Mouse (Mus musculus) gastrocnemius, adult 8-10 months (tissue): ENCODE results near the gene Vps13c. TPM values are rescaled to one million over a fixed set of nuclear protein-coding genes. Genes with fewer than 3 reads are reported as not detected.

ENCODE experiments used
- DNase-seq, 2 experiments: peaks; one replicate each; pipeline ENCODE4 v3.0.0; 2022; ENCODE audit warnings: low spot score in 2 of 2
- total RNA-seq, 4 experiments: library from RNA; stranded (reverse); gene quantifications; 2 replicates each; pipeline ENCODE4 v1.2.4; 2022

The Vps13c gene
- 10 to 100 TPM; 25.9 to 34.4 (median 30.2) TPM for total RNA-seq

DNA sequence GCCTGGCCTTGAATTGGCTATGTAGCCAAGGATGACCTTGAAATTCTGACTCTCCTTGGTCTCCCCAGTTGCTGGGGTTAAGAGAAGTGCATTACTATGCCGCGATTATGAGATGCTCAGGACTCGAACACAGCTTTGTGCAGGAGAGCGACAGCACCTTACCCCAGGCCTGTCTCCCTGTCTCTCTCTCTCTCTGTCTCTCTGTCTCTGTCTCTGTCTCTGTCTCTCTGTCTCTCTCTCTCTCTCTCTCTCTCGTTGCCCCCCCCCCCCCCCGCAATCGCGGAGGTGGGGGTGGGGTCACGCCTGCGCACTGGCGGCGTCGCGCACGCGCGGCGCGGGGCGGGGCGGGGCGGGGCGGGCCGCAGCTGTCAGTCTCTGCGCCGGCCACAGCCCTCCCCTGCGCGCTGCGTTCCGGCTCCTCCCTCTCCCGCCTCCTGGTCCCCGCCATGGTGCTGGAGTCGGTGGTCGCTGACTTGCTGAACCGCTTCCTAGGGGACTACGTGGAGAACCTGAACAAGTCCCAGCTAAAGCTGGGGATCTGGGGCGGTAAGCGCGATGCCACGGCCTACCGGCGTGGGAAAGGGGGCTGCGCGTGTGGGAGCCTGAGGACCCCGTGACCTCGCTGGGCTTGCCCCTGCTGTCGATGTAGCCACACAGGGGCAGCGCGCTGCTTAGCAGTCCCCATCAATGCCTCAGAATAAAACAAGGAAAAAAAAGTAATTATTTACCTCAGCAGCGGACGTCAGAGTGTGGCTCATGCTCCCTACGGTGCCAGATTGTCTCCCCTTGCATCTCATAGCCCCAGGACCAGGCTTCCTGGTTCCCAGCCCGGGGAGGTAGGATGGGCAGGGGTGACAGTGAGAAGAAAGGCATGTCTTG lies at the start of gene Vps13c:
Vps13c (plus strand) TSS at position 416 of the 879 bp plus-strand sequence.
- DNase-seq: peak; percentile 64 to 74

DNA sequence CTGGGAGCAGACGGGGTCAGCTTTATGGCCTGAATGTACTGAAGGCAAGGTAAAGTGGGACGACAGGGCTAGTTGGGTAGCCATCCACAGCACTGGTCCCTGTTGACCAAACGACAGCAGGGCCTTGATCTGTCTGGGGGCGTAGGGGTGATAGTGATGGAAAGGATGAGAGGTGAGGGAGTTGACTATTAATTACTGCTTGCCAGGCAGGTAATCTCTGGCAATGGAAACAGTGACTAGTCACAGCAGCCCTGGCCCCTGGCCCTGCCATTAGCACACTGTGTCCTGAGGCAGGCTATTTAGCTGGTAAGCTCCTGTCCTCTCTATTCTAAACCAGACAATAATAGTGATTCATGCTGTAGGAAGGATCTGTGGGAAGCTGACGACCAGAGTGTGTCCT lies 47.8 kb upstream of the Vps13c start:
- DNase-seq: no peak

DNA sequence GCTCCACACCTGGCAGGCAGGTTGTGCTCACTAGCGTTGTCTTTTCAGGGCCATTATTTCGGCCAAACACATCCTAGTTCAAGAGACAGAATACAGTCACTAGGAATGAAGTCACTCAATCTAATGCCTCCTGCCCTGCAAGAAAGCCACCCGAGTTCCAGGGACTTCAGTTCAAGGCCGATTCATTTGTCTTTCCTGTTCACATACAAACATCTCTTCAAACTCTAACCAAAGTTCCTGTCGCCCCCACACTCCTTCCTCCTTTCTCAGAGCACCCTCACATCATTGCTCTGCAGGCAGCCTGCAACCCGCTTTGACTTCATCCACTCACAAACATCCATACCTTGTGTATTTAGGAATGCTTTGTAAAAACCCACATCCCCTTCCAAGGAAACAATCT lies 46.7 kb upstream of the Vps13c start:
- DNase-seq: no peak

DNA sequence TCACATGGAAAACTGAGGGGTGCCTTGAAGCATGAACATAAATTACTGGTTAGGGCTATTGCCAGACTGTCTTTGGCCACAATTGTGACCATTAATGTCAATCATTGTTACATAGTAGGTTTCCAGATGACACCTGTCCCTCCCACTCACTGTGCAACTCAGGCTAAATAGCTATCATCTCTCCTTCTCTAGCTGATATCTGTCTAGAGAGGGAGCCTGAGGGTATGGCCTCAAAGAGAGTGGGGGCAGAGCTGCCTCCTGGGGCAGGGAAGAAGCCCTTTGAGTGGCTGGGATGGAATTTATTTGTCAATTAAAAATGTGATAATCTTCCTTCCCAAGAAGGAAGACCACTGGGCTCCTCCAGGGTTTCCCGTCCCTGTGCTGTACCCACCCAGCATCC lies 46.0 kb upstream of the Vps13c start:
- no peak for DNase-seq

DNA sequence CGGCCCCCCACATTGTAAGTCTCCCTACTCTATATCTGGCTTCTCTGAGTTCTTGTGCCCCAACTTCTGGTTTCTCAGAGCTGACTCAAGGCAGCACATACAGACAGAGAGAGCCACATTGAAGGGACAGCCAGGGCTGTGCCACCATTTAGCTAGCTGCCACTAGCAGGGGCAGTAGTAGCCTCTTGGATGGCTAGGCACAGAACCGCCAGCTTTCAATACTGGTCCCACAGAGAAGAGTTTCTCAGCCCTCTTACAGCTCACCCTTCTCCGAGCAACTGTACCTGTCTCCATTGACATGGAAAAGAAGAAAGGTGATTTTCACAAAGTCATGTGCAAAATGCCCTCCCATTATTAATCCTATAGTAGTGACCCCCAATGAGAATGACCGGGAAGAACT lies 45.5 kb upstream of the Vps13c start:
- no peak for DNase-seq

DNA sequence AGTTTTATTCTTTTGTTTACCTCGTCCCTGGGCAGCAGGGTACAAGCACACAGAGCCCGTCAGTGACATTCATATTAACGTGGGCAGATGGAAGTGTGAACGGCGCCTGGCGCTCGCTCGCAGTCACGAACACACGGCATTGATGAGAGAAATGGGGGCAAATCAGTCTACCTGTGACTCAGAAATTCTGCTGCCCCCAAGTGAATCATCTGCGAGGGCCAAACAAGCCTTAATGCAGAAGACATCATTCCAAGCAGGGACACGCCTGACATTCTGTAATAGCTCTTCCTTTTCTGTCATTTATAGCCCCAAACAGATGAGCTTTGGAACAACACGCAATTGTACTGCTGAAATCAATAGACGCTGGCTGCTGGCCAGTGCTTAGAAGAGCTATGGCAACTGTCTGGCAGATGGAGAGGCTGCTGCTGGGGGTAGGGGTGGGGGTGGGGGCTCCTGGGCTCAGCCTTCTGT lies 45.0 kb upstream of the Vps13c start:
- no peak for DNase-seq

DNA sequence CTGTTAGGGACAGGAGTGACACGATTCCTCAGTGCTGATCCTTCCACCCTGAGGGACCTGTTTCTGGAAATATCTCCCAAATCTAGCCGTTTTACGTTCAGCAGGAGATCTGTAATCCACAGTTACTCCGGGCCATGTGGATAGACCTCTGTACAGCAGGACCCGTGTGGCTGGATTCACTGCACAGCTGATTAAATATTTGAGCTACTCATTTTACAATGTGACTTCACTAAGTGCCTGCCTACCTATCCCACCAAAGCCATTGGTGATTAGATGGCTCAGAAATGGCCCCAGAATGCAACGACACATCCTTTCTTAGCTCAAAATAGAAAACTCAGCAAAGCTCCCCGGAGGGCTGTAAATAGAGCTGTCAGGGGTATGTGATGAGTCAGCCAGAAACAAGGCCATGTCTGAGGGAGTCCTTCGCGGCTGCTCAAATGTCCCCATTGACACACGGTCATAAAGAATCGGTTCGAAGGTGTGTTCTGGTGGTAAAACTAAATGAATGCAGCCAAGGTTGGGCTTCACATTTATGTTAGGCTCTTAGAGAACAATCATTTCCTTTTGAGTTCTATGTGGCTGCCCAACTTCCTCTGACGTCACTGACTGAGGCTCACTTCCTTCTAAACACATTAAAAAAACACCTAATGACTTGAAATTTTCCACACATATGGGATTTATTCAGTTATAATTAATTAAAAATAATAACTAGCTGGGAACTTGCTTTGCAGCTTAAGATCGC lies 40.9 kb upstream of the Vps13c start:
- no peak for DNase-seq

DNA sequence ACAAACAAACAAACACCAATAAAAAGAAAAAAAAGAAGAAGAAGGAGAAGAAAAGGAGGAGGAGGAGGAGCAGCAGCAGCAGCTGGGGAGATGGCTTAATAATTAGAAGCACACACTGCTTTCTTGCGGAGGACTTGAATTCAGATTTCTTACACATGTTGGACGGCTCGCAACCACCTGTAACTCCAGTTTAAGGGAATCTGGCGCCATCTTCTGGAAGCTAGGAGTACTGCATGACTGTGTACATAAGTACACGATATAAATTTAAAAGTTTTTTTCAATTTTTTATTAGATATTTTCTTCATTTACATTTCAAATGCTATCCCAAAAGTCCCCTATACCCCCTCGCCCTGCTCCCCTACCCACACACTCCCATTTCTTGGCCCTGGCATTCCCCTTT lies 38.0 kb upstream of the Vps13c start:
- peak; percentile 27 to 32 for DNase-seq

DNA sequence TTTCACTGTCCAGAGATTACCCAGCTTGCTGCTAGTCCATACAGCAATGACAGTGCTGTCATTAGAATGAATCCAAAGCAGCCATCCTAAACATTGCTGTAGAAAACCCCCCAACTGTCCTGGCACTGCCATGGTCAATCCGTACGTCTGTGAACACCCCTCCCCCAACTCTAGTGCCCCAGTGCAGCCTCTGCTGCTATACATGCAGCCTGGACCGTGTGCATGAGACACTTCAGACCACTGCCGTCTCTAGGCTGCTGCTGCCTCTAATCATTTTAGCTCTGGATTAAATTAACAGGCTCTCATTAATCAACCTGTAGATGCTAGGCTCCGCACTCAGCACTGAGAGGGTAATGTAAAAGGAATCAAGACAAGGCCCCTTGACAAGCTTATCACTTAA lies 33.2 kb upstream of the Vps13c start:
- DNase-seq: no peak

DNA sequence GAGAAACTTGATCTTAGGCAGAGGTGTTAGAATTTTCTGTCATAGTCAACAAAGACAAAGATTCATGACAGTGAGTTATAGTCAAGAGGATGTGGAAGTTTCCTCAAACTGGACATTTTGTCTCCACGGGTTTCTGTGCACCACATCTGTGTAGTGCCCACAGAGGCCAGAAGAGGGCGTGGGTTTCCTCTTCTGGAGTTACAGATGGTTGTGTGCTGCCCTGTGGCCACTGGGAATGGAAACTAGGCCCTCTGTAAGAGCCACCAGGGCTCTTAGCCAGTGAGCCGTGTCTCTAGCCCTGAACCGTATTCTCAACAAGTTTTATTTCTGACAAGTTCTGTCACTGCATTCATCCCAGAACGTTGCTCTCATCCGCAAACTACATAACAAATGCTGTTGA lies 29.7 kb upstream of the Vps13c start:
- no peak for DNase-seq

DNA sequence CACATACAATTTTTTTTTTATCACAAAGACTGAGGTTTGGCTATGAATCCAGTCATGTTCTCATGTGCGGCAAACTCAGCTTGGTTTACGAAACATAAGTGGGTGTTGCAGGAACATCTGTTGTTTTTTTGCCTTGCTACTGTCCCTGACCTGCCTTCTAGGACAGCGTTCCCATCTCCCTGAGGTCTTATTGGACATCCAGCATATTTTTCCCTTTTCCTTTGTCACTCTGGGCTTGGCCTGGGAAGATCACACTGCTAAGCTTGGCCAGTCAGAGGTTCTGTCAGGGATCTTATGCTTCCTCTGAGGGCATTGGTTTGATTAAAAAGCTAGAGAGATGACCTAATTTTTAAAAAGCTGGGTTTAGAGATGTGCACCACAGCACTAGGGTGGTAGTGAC lies 29.1 kb upstream of the Vps13c start:
- DNase-seq: no peak

DNA sequence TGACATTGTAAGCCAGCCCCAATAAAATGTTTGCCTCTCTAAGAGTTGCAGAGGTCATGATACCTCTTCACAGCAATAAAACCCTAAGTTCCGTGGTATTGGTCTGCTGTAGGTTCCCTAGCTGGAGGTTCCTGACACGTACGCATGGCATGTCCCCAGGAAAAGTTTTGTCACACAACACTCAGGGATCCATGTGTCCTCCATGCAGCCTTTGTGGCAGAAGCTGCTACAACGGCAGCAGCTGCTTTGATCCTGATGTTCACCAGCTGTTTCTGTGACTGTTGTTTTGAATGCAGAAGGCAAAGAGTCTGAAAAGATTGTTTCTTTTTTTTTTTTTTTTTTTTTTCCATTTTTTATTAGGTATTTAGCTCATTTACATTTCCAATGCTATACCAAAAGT lies 27.0 kb upstream of the Vps13c start:
- peak in 1 of 2 experiments; percentile 26 for DNase-seq

DNA sequence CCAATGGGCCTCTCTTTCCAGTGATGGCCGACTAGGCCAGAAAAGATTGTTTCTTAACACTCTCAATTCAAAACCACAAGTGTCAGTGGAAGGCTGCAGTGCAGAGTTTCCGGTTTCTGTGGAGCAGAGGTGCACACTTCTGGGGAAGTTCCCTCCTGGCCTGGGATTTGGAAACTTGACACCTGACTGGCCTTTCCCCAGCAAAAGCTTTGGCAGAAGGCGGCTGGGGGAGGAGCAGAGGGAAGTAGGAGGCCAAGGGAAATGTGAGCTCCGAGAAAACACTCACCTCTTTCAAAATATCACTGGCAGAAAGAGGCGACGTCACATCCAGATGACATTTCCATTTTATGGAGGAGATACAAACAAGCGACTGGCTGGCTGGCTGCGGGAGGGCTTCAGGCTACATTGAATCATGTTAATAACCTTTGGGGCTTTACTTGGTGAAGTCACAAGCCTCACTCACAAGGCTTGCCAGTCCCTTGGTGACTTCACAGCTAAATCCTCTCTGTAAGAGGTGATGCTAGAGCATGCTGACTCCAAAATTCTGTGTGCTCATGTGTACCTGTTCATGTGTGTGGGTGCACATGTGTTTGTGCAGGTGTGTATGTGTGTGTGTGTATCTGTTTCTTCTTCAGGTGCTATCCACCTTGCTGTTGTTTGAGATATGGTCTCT lies 26.4 kb upstream of the Vps13c start:
- DNase-seq: peak; percentile 80 to 84

DNA sequence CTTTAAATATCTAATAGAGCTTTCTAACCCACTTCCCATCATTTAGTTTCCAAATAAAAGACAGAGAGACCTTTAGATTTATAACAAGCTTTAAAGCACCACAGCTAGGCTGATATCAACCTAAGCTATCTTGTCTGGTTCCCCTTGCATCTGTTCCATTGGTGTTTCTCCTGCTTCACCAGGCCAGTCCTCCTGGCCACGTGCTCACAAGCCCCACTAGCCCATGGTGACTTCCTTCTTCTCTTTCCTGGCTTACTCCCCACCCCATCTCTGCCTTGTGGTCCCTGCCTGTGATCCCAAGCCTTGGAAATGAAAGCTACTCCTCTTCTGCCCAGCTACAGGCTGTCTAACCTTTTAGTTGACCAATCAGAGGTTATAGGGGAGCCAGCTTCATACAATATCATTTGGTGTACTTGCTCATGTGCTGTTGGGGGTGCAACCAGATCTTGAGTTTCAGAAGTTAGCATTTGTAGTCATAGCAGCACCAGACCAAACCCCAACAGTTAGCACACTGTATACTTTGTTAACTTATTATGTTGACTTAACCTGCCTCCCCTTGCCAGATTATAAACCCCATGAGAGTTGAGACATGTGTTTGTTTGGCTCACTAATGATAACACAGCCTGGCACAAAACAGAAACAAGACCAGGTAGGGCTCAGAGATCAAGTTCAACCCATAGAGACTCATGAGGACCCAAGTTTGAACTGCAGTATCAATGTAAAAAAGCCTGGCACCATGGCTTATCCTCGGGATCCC lies 23.8 kb upstream of the Vps13c start:
- no peak for DNase-seq

DNA sequence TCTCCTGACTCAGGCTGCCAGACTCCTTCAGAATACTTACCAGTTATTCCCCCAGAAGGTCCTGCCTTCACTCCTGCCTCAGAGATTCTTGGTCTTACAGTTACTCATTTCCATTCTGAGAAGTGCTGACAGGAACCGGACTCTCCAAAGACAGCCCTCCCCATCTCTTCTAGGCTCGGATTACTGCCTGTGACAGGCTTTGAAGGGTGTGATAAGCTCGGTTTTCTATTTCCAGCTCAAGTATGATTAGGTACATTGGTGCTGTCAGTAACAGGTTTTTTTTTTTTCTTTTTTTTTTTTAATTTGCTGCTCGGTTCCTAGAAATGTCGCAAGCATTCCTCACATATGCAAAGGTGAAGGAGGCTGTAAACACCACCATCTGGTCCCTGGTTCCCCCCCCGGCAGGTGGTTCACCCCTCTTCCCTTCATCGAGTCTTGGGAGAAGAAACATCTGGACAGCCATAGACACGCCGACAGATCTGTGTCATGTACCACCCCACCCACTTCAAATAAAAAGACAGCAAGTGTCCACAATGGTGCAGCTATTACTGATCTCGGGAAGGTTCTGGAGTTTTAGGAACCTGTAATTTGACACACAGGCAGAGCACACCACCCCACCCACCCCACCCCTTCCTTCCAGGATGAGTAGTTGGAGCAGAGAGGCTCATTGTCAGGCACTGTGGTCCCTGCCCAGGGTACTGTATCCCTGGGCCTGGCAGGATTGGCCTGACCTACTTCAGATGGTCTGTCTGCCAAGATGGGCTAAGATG lies 22.1 kb upstream of the Vps13c start:
- peak in 1 of 2 experiments; percentile 9 for DNase-seq

DNA sequence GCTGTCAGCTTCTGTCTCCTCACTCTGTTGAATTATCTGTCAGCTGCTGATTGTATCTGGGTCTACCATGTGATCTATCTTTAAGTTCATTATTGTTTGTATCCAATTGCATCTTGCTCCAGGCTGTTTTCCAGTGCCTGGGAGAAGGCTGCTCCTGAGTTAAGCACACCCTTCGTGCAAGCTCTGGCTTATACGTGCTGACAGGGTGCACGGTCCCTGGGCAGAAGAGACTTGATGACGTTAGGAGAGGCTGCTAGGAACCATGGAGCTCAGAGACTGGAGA lies 21.6 kb upstream of the Vps13c start:
- no peak for DNase-seq

DNA sequence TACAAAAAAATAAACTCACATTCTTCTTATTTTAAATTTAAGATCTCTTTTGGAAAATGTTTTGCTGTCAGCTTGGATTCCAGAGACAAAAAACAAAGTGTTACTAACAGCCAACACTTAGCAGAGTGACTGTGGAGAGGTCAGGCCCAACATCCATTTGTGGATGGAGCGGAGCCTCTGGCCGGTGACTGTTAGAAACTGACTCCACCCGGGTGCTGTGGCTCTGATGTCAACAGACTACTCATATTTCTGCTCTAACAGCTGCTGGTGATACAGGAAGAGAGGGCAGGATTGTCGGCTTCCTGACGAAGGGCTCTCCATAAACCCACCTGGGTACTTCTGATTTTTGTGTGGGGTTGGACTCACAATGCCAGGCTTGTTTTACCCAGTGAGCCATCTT lies 17.1 kb upstream of the Vps13c start:
- peak; percentile 37 to 41 for DNase-seq

DNA sequence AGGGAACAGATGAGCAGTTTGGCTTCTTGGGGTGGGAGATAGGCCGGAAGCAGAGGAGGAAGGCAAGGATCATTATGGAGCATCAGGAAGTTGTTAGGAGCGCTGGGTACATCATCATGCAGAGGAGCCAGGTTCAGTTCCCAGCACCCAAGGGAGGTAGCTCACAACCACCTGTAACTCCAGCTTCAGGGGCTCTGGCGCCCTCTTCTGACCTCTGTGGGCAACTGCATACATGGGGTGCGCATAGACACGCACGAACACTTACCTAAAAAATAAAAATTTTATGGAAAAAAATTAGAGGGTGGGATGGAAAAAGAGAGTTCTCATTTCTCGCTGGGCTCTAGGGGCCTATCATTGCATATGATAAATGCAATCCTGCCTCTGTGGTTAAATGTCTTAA lies 14.7 kb upstream of the Vps13c start:
- DNase-seq: no peak

DNA sequence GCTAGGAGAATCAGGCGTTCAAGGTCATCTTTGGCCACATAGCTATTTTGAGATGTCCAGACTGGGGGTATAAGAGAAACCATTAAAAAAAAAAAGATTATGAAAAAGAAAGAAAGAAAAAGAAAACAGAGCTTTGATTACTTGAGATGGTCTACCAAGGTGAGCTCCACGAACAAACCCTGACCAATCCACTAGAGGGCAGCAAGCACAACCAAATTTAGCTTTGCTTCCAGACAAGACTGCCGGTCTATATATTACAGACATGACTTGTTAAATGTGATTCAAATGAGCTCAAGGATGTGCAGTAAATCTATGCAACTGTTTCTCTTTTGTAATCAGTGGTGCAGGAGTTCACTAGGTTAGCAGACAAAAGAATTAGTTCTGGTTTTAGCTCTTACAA lies 12.0 kb upstream of the Vps13c start:
- DNase-seq: peak; percentile 15 to 25

DNA sequence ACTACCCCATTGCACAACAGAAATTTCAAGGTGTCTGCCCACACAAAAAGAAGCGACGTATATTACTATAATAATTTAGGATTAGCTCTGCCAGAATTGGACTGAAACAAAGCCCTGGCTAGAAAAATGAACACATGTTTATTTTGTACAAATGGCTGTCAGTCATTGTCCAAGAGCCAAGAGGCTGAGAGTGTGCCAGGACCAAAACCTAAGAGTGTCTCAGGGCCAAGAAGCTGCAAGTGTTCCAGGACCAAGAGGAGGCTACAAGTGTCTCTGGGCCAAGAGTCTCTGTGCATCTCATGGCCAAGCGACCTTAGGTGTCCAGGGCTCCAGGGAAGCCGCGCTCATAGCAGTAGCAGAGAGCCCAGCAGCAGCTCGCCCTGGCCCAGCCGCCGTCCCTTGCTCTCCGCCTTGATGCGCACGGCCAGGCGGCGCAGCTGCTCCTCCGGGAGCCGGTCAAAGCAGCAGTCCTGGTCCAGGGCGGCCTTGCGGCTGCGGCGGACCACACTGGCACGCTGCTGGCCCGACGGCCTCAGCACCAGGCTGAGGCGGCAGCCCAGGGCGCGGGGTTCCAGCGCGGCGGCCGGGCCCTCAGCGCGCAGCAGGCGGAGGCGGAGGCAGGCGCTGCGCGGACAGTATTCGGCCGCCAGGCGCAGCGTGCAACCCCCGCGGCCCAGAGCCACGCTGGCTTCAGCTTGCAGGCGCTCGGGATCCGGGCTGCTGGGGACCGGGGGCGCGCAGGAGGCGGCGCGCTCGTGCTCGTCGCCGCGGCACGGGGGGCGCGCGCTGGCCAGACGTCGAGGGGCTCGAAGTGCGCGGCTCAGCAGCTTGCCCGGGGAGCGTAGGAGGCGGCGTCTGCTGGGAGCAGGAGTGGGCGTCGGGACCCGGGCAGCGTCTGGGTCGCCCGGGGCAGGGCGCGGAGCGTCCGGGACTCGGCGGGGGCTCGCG lies 9.5 kb upstream of the Vps13c start:
- peak; percentile 8 to 33 for DNase-seq
